Mouse (Mus musculus) mouse embryonic stem cell (cell line): Measurements from ENCODE around the gene Pou4f1.
"Not testable (repeated sequence)": the region's sequence is repeated elsewhere in the genome, so short reads cannot be mapped to it uniquely, and the experiment has no call there.

ENCODE experiments used
- in situ Hi-C, 2 experiments: fragments of 300-500 bp; cut with MboI; formaldehyde crosslinking; loops; 1 replicate in 1 of 2; 3 replicates in 1 of 2; pipeline ENCODE4 v1.14.3; 2019 to 2020; ENCODE audit warnings: low sequenced_read_pairs in 2 of 2, low pct_unique_long_range_greater_than_20kb in 1 of 2, mixed read lengths in 1 of 2; ENCODE audit not compliant: unreplicated experiment in 1 of 2

Gene Pou4f1

DNA sequence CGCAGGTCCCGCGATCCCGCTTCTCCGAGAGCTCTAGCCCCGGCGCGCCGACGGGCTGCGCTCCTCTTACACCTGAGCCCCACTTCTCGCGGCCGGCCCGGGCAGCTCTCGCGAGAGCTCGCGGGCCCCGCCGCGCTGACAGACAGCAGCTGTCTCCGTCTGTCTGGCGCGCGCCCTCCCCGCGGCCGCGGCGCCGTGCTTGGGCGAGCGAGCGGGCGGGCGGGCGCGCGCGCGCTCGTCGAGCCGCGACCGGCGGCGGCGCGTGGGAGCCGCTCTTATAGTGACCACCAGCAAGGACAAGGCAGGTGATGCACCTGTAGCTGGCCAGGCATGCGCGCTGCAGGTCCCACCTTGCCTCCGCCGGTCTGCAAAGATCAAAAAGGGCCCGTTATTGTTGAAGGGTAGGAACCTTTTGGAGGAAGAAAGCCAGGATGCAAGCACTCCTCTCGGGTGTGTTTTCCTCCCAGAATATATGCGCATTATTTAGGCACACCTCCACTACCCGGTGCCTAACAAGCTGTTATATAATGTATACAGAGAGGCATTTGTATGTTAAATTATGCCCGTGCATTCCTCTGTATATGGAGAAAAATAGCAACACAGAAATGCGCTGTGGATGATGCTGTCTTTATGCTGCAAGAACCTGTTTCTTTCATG, at the start of gene Pou4f1:
Pou4f1 (minus strand) TSS at position 34 of the 657 bp plus-strand sequence.
- in situ Hi-C loops = no loop called here

DNA sequence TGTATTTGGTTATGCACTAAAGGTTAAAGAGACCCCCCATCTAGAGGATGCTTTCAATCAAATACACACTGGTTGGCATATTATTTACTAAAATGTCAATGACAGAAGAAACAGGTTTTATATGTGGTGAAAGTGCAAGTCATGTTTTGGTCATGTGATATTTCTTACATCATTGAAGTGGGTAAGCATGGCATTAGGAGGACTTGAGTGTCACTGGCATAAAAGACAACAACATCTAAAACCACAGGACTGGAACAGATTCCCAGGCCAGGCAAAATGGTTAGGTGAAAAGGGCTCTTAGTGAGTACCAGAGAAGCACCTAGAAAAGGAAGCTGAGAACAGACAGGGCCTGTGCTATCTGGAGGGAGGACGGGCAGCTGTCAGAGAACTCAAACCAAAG, 43.9 kb upstream of the Pou4f1 start:
- in situ Hi-C loops = no loop called here

DNA sequence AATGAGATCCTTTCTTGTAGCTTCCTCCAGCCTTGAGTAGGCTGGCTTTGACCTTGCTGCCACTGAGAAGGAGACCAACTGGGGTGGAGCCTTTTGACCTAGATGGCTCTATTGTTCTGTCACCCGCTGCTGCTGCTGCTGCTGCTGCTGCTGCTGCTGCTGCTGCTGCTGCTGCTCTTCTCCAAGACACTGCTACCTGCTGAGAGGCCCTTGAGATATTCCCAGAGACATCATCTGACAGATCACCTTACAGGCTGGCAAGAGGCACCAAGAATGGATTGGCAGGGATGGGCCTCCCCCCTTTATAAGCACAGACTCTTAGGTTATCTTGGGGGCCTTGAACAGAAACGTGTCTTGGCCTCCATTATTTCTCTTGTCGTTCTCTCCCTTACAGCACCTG, 35.0 kb upstream of the Pou4f1 start:
- in situ Hi-C loops = not testable (repeated sequence)

DNA sequence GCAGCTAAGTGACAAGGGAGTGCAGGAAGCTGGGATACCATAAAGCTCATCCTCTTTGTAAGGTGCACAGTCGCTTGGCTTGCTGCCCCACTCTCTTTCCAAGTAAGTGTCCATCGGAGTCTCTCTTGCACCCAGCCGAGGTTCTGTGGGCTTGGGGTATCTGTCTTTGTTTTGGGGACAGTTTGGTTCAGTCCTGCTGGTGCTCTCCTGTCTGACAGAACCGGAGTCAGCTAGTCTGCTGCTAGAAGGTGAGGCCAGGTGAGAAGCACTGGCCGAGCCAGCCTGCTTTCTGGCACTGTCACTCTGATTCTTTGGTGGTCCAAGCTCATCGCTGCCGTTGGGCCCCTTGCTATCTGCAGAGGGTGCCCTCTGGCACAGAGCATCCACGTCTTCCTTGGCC, 12.0 kb upstream of the Pou4f1 start:
- in situ Hi-C loops = no loop called here

DNA sequence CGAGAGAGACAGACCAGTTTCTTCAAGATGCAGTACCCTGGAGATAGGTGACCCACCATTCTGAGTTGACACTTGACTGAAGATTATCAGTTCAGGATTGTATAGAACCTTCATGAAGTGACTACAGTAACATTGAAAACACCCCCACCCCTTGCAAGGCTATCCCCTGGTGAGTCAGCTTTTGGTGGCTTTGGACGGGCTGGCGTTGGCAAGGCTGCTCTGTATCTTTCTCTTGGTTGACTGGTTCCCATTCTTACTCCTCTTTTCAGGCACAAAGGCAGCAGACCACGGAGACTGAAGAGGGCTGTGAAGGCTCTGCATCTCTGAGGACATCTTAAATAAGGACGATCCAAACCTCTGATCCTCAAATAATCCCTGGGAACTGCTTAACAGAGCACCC, 10.8 kb upstream of the Pou4f1 start:
- in situ Hi-C loops = no loop called here

DNA sequence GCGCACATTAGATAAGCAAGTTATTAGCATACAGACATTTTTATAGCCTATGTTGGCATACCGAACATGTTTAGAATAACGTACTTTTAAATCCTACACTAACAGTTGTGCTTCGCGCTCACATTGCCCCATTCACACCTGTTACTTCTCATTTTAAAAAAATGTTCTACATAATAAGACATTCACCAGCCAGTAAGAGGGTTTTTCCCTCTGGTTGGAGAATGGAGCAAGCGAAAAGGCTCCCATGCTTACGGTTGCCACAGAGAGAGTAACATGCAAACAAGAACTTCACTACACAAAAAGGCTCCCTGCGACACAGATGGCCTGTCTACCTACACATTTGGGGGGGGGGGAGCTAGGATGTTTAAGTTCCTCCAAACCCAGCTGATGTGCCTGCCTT, 9.8 kb upstream of the Pou4f1 start:
- in situ Hi-C loops = no loop called here

DNA sequence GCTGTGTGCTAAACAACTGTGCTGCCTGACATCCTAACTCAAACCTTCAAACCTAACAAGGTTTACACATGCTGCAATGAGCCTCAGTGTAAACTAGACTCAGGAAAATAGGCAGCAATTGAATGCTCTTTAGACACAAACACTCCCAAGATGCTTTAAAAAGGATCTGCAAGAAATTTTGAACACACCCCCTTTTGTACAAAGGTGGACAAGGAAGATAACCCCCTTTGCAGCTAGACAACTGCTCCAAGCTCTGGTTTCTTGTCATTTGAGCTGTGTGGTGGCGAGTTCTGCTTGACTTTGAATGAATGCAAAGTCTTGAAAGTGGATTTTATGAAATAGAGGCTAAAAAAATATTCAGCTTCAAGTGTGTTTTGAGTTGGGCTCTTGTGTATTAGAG, 7.6 kb upstream of the Pou4f1 start:
- in situ Hi-C loops = no loop called here

DNA sequence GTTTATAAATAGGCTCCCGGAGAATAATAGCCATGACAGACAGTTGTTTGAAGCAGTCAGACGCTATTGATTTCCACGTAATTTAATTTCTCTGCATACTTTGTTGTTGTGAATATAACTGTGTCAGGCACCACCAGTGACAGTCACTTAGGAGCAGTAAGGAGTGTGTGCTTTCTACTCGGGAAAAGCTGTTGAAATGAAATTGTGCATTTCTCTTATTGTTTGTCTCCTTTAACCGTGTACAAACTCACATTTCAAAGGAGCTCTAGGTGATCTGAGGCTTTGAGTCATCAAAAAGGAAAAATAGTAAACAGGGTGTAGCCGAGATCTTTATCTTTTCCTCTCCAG, 798 bp upstream of the Pou4f1 start:
- in situ Hi-C loops = no loop called here

DNA sequence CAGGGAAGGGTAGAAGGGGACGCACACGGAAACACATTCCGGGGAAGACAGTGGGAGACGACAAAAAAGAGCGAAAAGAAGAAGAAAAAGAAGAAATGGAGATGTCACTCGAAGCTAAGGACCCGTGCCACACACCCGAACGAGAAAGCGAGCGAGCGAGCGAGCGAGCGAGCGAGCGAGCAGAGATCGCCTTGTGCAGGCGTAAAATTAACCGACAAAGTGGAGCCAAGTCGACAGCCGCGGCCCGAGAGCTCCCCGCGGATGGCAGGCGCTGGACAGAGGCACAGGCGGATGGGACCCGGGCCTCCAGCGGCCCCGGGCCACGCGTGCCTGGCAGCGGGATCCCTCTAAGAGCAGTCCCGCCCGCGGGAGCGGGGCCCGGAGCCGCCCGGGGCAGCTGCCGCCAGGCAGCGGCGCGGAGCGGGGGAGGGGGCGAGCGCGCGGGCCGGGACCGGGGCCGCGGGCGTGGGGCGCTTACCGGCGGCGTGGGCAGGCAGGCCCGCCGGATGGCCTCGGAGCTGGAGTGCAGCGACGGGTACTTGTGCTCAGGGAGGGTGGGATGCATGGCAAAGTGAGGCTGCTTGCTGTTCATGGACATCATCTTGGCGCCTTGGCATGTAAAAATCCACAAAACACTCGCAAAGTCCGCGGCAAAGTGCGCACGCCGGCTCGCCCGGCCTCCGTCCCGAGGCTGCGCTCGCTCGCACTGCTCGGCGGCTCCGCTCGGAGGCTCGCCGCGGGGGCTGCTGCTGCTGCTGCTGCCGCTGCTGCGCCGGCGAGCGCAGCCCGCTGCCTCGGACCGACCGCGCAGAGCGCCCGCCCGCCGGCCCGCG, 450 bp downstream of the Pou4f1 start:
- in situ Hi-C loops = no loop called here

DNA sequence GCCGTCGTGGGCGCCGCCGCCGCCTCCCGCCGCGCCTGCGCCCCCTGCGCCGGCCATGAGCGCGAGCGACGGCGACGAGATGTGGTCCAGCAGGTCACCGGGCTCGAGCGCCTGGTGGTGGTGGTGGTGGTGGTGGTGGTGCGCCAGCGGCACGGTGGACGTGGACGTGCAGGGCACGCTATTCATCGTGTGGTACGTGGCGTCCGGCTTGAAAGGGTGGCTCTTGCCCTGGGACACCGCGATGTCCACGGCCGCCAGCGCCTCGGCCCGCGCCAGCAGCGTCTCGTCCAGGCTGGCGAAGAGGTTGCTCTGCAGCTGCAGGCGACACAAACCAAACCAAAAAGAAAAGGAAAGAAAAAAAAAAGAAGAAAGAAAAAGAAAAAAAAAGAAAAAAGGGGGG, 1.2 kb downstream of the Pou4f1 start:
- in situ Hi-C loops = no loop called here

DNA sequence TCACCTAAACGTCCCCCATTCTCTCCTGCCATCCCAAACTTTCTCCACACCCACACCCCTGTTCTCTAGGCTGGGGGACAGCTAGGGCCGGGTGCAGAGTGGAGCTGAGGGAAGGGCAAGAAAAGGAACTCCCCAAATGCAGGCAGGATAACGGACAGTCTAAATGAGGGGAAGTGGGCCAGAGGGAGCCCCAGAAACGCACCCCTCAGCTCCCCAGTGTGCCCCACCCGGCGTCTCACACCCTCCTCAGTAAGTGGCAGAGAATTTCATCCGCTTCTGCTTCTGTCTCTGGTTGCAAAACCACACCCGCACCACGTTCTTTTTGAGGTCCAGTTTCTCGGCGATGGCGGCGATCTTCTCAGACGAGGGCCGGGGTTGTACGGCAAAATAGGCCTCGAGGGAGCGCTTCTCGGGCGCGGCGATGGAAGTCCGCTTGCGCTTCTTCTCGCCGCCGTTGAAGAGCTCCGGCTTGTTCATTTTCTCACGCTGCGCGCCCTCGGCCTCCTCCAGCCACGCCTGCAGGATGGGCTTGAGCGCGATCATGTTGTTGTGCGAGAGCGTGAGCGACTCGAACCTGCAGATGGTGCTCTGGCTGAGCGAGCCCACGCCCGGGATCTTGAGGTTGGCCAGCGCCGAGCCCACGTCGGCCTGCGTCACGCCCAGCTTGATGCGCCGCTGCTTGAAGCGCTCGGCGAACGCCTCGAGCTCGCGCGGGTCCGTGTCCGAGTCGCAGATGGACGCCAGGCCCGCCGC, 2.1 kb downstream of the Pou4f1 start:
- in situ Hi-C loops = no loop called here

DNA sequence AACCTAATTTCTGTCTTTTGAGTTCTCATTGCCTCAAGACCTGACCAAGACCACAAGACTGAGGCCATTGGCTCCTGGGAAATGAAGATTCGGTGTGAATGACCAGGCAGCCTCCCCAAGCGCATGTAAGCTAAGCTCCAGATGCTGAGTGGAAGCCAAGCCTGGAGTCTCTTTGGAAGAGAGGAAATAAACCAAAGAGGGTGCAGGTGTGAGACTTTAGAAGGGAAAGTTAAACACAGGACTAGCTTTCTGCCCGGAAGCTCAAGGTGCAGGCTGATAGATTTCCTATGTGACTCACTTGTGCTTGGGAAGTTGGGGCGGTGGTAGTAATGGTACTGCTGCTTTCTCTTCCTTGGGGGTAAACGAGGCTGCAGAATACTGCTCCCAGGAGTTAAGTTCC, 3.0 kb downstream of the Pou4f1 start:
- in situ Hi-C loops = no loop called here

DNA sequence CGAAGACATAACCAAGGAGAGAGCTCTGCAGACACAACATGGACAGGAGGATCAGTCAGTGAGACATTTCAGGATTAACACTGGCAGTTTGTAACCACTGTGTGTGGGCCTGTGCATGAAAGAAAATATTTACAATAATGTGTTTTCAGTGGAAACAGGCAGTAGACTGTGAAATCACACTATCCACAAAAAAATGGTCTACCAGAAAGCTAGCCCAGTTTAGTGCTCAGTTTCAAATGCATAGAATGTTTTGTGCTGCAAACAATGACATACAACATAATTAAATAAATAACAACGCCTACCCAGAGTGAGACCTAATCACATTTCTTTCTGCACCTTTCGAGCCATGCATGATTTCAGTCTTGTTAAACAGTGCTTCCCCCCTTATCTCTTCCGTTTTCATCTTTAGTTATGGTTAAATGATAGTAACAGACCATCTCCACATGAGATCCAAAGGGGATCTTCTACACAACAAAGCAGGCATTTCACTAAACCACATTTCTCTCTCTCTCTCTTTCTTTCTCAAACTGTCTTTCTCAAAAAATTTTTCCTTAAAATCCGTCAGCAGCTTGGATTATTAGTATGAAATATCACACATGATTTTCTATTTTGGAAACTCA, 4.1 kb downstream of the Pou4f1 start:
- in situ Hi-C loops = no loop called here

DNA sequence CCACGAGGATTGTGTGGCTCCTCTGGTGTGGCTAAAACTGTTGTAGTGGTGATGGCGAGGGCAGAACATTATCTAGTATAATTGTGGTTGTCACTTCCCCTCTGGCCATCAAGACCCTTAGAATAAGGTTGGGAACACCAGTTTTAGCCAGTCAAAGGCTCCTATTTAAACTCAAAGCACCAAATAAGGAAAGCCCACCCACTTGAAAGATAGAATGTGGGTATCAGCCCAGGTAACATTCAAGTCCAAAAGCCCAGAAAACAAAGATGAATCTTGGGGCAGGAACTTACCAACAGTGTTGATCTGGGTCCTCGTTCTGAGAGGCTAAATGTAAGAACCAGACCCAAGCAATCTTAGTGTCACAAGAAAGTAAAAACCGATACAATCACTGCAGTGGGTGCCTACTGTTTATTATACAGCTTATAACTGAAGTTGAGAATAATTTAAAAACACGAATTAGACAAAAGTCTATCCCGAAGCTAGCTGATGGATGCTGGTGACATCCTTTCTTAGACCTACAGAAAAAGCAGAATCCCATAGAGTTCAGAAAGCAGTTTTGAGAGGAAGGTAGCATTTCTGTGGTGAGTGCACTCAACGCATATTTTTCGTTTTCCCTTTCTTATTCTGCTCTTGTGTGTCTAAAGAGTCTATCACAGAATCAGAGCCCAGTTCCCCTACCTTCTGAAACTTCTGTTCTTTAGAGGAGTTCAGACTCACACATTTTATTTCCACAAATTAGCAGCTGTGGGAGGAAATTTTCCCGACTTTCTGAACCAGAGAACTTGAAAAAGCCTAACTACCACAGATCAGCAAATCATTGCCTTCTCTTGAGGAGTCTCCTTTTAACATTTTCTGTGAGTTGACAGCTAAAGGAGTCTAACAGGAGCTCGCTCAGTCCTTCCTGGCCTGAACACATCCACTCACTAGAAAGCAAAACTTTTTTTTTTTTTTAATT, 6.2 kb downstream of the Pou4f1 start:
- in situ Hi-C loops = no loop called here

DNA sequence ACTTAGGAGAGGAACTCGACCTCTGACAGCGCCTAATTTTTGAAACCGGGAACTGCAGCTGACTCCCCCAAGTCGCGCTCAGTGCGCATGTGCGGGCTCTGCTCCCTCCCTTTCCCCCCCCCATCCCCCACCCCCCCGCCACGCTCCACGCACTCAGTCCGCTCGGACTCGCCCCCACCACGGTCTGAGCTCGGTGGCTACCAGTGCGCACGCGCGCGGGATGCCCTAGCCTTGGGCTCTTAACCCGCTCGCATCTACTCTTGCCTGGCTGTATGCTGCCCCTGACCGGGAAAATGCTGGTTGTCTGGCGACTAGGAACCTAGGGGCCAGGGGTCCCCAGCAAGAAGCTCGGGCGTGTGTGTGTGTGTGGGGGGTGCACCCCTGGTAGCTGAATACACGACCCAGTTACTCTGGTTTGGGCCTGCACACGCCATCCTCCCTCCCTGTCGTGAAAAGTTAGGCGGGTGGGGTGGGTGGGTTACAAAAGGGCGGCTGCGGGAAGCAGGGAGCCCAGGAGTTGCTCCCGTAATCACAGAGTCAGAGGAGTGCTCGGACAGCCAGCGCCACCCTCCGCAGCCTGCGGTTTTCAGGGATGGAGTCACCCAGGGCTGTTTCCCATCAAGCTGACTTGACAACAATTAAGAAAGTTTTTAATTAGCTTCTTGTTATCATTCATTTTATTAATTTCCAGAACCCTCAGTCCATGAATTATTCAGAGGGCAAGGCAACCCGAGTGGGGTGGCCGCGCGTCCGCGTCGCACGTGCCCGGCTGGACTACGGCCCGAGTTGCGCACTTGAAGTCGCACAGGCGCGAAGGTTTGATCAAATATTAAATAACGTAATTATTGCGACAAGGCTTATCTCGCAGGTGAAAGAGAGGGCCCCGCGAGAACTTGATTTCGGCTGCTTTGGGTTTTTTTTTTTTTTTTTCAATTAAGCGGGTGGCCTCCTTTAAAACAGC, 7.2 kb downstream of the Pou4f1 start:
- in situ Hi-C loops = no loop called here

DNA sequence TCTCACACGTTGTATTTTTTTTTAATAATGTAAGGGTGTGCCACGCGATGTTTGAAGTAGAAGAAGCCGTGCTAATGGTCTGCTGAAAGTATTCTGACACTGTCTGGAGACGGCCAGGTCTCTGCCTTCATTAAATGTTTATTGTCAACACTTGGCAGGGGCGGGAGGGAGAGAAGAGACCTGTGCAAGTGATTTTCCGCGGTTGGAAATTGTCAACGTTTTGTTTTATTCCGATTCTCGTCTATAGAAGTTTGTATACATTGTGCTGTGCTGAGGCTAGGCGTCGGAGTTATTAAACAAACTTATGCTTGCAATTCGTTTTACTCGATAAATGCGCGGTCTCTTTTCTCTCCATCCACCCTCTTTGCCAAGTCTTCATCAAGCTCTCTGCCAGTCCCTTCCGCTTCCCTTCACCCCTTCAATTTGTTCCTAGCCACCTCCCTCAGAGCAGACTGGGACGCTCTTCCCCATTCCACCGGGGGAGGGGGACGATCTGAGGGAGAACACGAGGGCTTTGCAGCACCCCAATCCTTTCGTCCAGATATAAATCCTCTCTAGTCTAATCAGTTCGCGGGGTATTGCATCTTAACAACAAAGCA, 8.2 kb downstream of the Pou4f1 start:
- in situ Hi-C loops = no loop called here
